Mouse (Mus musculus): Measurements from ENCODE around the gene Taf4. TPM values are rescaled to one million over a fixed set of nuclear protein-coding genes. Genes with fewer than 3 reads are reported as not detected.

The Taf4 gene
- total RNA-seq, 2 experiments from 2014 or later, result 22.5 to 23.4 TPM

DNA sequence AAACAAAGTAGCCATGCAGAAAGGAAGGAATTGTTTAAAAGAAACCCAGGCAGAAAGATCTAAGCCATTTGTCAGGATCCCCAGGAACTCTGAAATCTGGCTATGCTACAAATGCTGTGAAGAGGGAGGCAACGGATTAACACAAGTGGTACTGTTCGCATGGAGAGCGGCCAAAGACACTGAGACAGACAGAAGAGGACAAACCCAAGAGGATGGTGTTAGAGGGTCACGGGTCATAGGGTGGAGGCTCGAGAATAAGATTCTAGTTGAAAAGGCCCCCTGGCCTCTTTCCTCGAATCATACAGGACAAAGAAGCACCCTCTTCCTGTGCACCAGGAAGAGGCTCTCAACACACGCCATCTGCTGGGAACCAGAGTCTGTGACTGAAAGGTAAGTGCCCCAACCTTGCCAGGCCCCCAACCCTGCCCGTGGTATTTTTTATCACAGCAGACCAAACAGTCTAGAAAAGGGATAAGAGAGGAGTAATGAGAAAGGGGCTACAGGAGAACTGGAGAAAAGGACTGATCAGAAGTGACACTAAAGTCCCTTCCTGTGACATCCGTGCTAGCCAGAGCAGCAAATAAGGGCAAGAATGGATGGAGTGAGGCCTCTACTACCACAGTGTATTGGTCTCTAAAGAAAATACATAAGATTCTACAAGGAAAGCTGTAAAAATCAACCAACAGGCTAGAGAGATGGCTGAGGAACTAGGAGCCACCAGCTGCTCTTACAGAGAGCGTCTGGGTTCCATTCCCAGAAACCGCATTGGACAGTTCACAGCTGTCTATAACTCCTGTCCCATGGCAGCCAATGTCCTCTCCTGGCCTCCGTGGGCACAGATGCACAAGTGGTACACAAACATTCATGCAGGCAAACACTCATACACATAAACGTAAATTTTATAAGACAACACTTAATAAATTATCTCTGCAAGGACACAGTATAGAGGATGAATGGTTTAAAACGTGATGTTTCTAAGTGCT, 24.6 kb downstream of the Taf4 start:
- no peak; the same call in 1 of the 2 replicates for TF ChIP-seq CTCF (conservative IDR thresholded peaks at IDR 0.05)
- no peak for DNase-seq (ENCODE audit: low spot score in 2 of 2)
- Histone ChIP-seq H3K27ac (no peak overlapping the region), H3K4me3 (no peak overlapping the region)

DNA sequence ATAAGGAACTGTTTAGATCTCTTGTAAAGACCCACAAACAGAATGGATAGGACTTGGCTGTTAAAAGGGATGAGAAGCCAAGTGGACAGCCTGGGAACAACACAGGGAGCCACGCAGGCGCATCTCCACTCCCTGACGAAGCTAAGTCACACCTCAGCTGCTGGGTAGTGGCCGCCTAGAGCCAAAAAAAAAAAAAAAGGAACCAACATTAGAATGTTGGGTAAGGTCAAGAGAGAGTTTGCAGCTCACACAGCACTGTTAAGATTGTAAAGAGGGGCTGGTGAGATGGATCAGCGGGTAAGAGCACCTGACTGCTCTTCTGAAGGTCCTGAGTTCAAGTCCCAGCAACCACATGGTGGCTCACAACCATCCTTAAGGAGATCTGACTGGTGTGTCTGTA, 27.6 kb downstream of the Taf4 start:
- DNase-seq (ENCODE audit: low spot score in 2 of 2), result no peak
- no peak overlapping the region for H3K4me3 ChIP-seq
- 0 out of 2 replicates have a peak, but pooled peaks have one; percentile 6 for TF ChIP-seq CTCF (conservative IDR thresholded peaks at IDR 0.05)

DNA sequence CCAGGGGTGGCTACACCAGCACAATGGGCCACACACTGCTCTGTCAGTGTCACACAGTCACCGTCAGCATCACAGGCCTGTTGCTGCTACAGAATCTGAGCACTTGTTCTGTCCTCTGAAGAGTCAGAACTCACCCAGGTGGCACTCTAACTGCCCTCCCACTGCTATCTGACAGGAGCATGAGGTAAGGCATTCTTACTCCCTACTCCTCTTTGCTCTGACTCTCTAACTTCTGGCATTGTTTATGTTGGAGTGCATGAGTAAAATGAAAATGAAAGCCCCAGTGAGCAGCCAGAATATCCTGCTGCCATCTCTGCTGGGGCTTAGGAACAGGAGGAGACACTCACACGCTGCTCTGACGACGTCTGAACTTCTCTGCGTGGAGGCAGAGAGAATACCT, 28.8 kb downstream of the Taf4 start:
- no peak for DNase-seq (ENCODE audit: low spot score in 2 of 2)
- peak overlapping the region; percentile 34 for H3K27ac ChIP-seq
- no peak overlapping the region for H3K4me3 ChIP-seq
- TF ChIP-seq CTCF (conservative IDR thresholded peaks at IDR 0.05), result no peak

More for the DNA sequence above, 27.6 kb downstream of the Taf4 start:
- no peak overlapping the region for H3K27ac ChIP-seq

- no peak for DNase-seq (ENCODE audit: low spot score in 2 of 2)
- no peak for TF ChIP-seq CTCF (conservative IDR thresholded peaks at IDR 0.05)
- H3K4me3 ChIP-seq, result no peak overlapping the region
- no peak overlapping the region for H3K27ac ChIP-seq
Measured at GRCm38 (mm10) chr2:179946496-179946895, 29.9 kb downstream of the Taf4 start.

GRCm38 (mm10) chr2:179945051-179945450, 31.4 kb downstream of the Taf4 start:
- H3K4me3 ChIP-seq, result no peak overlapping the region
- TF ChIP-seq CTCF (conservative IDR thresholded peaks at IDR 0.05), result no peak
- no peak overlapping the region for H3K27ac ChIP-seq
- DNase-seq (ENCODE audit: low spot score in 2 of 2), result no peak

GRCm38 (mm10) chr2:179941696-179942095, 34.8 kb downstream of the Taf4 start:
- Histone ChIP-seq H3K4me3 (no peak overlapping the region), H3K27ac (no peak overlapping the region)
- TF ChIP-seq CTCF (conservative IDR thresholded peaks at IDR 0.05), result no peak
- DNase-seq (ENCODE audit: low spot score in 2 of 2), result no peak

GRCm38 (mm10) chr2:179937091-179937490, 39.4 kb downstream of the Taf4 start:
- no peak for DNase-seq (ENCODE audit: low spot score in 2 of 2)
- Histone ChIP-seq H3K27ac (no peak overlapping the region), H3K4me3 (no peak overlapping the region)
- TF ChIP-seq CTCF (conservative IDR thresholded peaks at IDR 0.05), result no peak

DNA sequence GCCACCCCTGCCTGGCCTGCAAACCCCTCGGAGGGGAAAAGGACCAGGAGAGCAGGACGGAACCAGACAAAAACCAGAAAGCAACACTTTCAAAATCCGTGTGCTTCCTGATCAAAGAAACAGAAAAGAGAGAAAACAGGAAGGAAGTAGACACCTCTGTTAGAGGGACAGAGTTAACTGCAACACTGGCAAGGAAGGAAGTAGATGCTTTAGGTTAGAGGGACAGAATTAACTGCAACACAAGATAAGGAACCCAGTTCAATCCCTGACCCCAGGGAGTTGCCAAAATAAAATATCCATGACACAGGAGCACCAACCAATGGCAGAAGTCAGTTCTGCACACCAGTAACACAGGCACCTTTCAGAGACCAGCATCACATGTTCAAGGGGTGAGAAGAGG, 42.3 kb downstream of the Taf4 start:
- H3K4me3 ChIP-seq, result no peak overlapping the region
- no peak overlapping the region for H3K27ac ChIP-seq
- no peak for DNase-seq (ENCODE audit: low spot score in 2 of 2)
- TF ChIP-seq CTCF (conservative IDR thresholded peaks at IDR 0.05), result no peak

DNA sequence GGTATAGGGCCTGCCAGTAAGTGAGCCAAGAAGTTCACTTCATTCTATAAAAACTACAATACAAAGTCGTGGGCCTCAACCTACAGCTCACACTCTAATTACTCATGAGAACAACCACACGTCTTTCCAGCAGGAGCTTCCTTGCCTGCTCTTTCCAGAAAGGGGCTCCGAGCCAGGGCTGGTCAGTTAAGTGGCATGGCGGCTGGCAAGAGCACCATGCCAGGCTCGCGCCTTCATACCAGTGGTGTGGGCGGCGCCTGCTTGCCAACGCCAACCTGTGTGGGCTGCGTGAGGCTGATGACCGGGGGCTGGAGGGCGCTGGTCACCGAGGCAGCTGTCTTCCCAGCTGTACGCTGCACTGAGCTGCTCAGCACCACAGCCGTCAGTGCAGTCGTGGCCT, 44.7 kb downstream of the Taf4 start:
- no peak for TF ChIP-seq CTCF (conservative IDR thresholded peaks at IDR 0.05)
- no peak overlapping the region for H3K4me3 ChIP-seq
- no peak for DNase-seq (ENCODE audit: low spot score in 2 of 2)
- H3K27ac ChIP-seq, result no peak overlapping the region

GRCm38 (mm10) chr2:179929166-179929565, 47.3 kb downstream of the Taf4 start:
- no peak overlapping the region for H3K4me3 ChIP-seq
- no peak for TF ChIP-seq CTCF (conservative IDR thresholded peaks at IDR 0.05)
- DNase-seq (ENCODE audit: low spot score in 2 of 2), result no peak
- H3K27ac ChIP-seq, result no peak overlapping the region

DNA sequence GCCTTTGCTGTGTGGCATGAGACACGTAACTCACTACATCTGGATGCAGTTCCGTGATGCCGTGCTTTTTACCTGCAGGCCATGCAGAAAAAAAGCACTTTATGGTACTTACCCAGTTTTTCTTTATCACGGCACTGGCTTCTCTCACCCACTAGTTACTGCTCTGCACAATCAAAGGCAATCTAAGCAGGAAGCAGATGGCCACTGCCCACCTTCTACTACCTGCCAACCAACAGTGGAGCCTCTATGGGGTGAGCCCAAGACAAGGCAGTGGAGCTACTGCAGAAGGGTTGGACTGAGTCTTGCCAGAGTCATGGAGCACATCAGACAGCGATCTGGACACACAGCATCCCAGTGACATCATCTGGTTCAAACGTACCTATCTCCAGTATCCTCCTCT, 52.4 kb downstream of the Taf4 start:
- Histone ChIP-seq H3K27ac (no peak overlapping the region), H3K4me3 (no peak overlapping the region)
- no peak for TF ChIP-seq CTCF (conservative IDR thresholded peaks at IDR 0.05)
- DNase-seq (ENCODE audit: low spot score in 2 of 2), result no peak

DNA sequence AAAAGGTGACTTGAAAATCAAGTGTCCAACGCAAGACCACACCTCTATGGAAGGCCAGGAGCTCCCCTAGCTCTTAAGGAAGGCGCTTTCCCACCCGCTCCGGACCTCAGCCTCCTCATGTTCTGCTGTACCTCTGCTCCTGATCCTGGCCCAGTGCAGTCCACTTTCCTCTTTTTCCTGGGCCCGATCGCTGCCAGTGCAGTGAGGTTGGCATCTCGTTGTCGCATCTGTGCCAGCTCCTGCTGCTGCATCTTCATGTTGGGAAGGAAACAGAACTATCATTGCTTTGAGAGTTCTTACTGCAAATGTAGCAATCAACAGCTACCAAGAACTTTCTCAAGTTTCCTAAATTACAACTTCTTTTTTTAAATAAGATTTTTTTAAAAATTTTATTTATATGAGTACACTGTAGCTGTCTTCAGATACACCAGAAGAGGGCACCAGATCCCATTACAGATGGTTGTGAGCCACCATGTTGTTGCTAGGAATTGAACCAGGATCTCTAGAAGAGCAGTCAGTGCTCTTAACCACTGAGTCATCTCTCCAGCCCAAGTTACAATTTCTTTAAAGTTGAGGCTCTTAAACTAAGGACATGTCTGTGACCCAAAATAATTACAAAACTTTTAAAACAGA, 55.3 kb downstream of the Taf4 start:
- Histone ChIP-seq H3K27ac (no peak overlapping the region), H3K4me3 (no peak overlapping the region)
- peak; percentile 69 for TF ChIP-seq CTCF (conservative IDR thresholded peaks at IDR 0.05)
- no peak for DNase-seq (ENCODE audit: low spot score in 2 of 2)

- no peak for DNase-seq (ENCODE audit: low spot score in 2 of 2)
- H3K4me3 ChIP-seq, result no peak overlapping the region
- H3K27ac ChIP-seq, result no peak overlapping the region
- no peak for TF ChIP-seq CTCF (conservative IDR thresholded peaks at IDR 0.05)
Measured at GRCm38 (mm10) chr2:179920042-179920441, 56.4 kb downstream of the Taf4 start.
